In genomic region chr8:120375170-120375569, GRCm38 (mm10) we compare ENCODE assay signal across 10 mouse cellular contexts.
DNase-seq lines count a peak whose midpoint lies in the region; ATAC-seq and TF ChIP-seq lines count a peak whose summit lies in the region.
"Had no signal": no experiment of that assay in that cellular context is flagged by ENCODE, and none has a peak within 500 bp of the region (broad histone marks: within the 10 kb centered on the region; RNA-seq: fewer than 3 reads in every experiment).

No protein-coding gene starts in this region.

- no peaks in the 10 kb centered on the region for H3K27me3 ChIP-seq in heart, embryonic 14.5 days (ENCODE audit: control insufficient read depth, insufficient read depth, low read length)
- H3K27me3 ChIP-seq in intestine, embryonic 16.5 days (replicated peaks; ENCODE audit: control insufficient read depth, insufficient read depth, low read length) = no peaks in the 10 kb centered on the region; the same call in 1 of the 2 replicates
- H3K27me3 ChIP-seq in lung, postnatal 0 days (replicated peaks; ENCODE audit: insufficient read depth, low read length) = no peaks in the 10 kb centered on the region

- H3K4me1 ChIP-seq in heart, embryonic 14.5 days (ENCODE audit: control insufficient read depth in 2 of 2, insufficient read depth in 2 of 2, low read length in 2 of 2) = peaks cover 60 to 84% of the 10 kb centered on the region in 2 experiments
- H3K4me1 ChIP-seq in intestine, embryonic 16.5 days (ENCODE audit: control insufficient read depth, insufficient read depth, low read length) = peaks cover 62% of the 10 kb centered on the region
- H3K4me1 ChIP-seq in lung, postnatal 0 days (ENCODE audit: insufficient read depth, low read depth, low read length) = no peaks in the 10 kb centered on the region; the same call in 1 of the 2 replicates

- no peak for TF ChIP-seq CTCF in lung, postnatal 0 days (IDR thresholded peaks at IDR 0.05)

- 0 out of 2 replicates have a peak overlapping the region, but pooled peaks have one; percentile 34 for H3K9ac ChIP-seq in heart, embryonic 14.5 days (ENCODE audit: low read length)
- no peak overlapping the region for H3K9ac ChIP-seq in intestine, embryonic 16.5 days (ENCODE audit: low read depth, low read length)
- H3K9ac ChIP-seq in lung, postnatal 0 days (replicated peaks; ENCODE audit: low read depth) = no peak overlapping the region

- H3K4me3 ChIP-seq in heart, embryonic 14.5 days (ENCODE audit: control insufficient read depth in 1 of 2, insufficient read depth in 1 of 2, low read depth in 1 of 2, low read length in 2 of 2) = no peak overlapping the region
- no peak overlapping the region for H3K4me3 ChIP-seq in intestine, embryonic 16.5 days (ENCODE audit: low read length)
- no peak overlapping the region for H3K4me3 ChIP-seq in lung, postnatal 0 days (ENCODE audit: low read depth, low read length)

- no peak for ATAC-seq in heart, embryonic 14.5 days (ENCODE audit: insufficient number of reproducible peaks, insufficient read depth, low FRiP score, low read depth)
- ATAC-seq in intestine, embryonic 16.5 days = peak; percentile 69
- ATAC-seq in lung, postnatal 0 days = peak; percentile 68
- no peak for ATAC-seq in erythroblast, adult 5-6 weeks (replicated peaks; ENCODE audit: low FRiP score, poor library complexity, severe bottlenecking)

- no peaks in the 10 kb centered on the region for H3K9me3 ChIP-seq in heart, embryonic 14.5 days (ENCODE audit: control insufficient read depth, low read length)
- no peaks in the 10 kb centered on the region for H3K9me3 ChIP-seq in intestine, embryonic 16.5 days (ENCODE audit: control insufficient read depth, low read length)
- H3K9me3 ChIP-seq in lung, postnatal 0 days (ENCODE audit: low read length) = no peaks in the 10 kb centered on the region

- no peak overlapping the region for H3K27ac ChIP-seq in heart, embryonic 14.5 days (replicated peaks in 1 of 2; ENCODE audit: control insufficient read depth in 1 of 2, insufficient read depth in 1 of 2, low read depth in 2 of 2, low read length in 2 of 2)
- no peak overlapping the region; the same call in 1 of the 2 replicates for H3K27ac ChIP-seq in intestine, embryonic 16.5 days (ENCODE audit: low read length)
- H3K27ac ChIP-seq in lung, postnatal 0 days (ENCODE audit: low read length) = no peak overlapping the region

- DNase-seq in heart, adult 18-20 months = no peak
- DNase-seq in c-Kit-positive CD71-positive TER-119-negative erythroid progenitor cells, embryonic 14.5 days (ENCODE audit: low read depth) = peak; percentile 66
- peak; percentile 85 for DNase-seq in lung, postnatal 0 days (ENCODE audit: low spot score)
- no peak for DNase-seq in layer of hippocampus, adult 9-10 months (ENCODE audit: low spot score)
- DNase-seq in layer of hippocampus, postnatal 14 days (ENCODE audit: low spot score in 2 of 2) = no peak
- DNase-seq: cerebellum, postnatal 25 days; thymus, adult 2 months had no signal

- H3K4me2 ChIP-seq in heart, embryonic 14.5 days (ENCODE audit: low read length) = no peak overlapping the region
- H3K4me2 ChIP-seq in intestine, embryonic 16.5 days (ENCODE audit: low read depth, low read length) = no peak overlapping the region
- no peak overlapping the region for H3K4me2 ChIP-seq in lung, postnatal 0 days (replicated peaks; ENCODE audit: low read depth, low read length)

- WGBS in heart, embryonic 14.5 days = 59% methylated on average over 5 of the region's 5 CpGs
- 45% methylated on average over 5 of the region's 5 CpGs for WGBS in intestine, embryonic 16.5 days
- 44% methylated on average over 5 of the region's 5 CpGs for WGBS in lung, postnatal 0 days

- no peak for TF ChIP-seq EP300 in lung, postnatal 0 days (IDR thresholded peaks at IDR 0.05)

- no peaks in the 10 kb centered on the region for H3K36me3 ChIP-seq in heart, embryonic 14.5 days (ENCODE audit: control insufficient read depth, insufficient read depth, low read length)
- no peaks in the 10 kb centered on the region for H3K36me3 ChIP-seq in intestine, embryonic 16.5 days (ENCODE audit: control insufficient read depth, insufficient read depth, low read length)
- H3K36me3 ChIP-seq in lung, postnatal 0 days (ENCODE audit: insufficient read depth, low read length) = no peaks in the 10 kb centered on the region

Comparison
In these comparisons a context has a peak if more than half of its experiments do, and no peak if none do; other contexts are left out.
1. ATAC-seq: peak in intestine, embryonic 16.5 days (single experiment) and lung, postnatal 0 days (single experiment); none in heart, embryonic 14.5 days (single experiment) and erythroblast, adult 5-6 weeks (single experiment).
2. DNase-seq: peak in c-Kit-positive CD71-positive TER-119-negative erythroid progenitor cells, embryonic 14.5 days (single experiment) and lung, postnatal 0 days (single experiment); none in heart, adult 18-20 months (0 of 2), layer of hippocampus, adult 9-10 months (single experiment) and layer of hippocampus, postnatal 14 days (0 of 2).